Mouse (Mus musculus) bone marrow macrophage, adult 2 months (primary cell): ENCODE measurements at regions not wholly inside any gene's neighbourhood (a gene's known extent, or its start where the extent isn't known, plus 50 kb on each side); places are given as distances from the start of the nearest gene placed in this dataset.

Experiments used
- CTCF ChIP-seq: IDR thresholded peaks from 2 replicates; pipeline ENCODE4 v1.5.1; 2012; ENCODE audit warnings: low read depth, mild to moderate bottlenecking, low read length, moderate library complexity
- POLR2A ChIP-seq: IDR thresholded peaks from 2 replicates; pipeline ENCODE4 v1.6.1; 2012; ENCODE audit warnings: mild to moderate bottlenecking, low read depth, low read length, borderline replicate concordance

DNA sequence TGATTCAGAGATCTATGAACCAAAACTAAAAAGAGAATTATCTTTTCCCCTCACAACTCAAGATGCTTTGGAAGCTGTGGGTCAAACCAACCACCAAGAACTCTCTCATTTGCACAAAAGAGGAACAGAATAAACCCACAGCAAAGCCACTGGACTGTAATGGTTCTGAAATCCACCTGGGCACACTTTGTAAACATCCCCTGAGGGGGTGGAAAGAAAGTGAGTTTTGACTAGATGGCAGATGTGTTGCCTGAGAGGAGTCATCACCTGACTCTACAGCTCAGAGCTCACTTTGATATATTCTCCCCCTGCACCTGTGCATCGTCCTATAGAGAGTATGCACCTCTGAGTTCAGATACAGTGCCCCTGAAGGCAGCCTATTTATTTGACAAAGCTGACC, 588.2 kb downstream of the Insc start:
- no peak for TF ChIP-seq CTCF
- no peak for TF ChIP-seq POLR2A
